Mouse (Mus musculus) gastrocnemius, adult 18-20 months (tissue): ENCODE results near the gene Gm20425. TPM values are rescaled to one million over a fixed set of nuclear protein-coding genes. Genes with fewer than 3 reads are reported as not detected.
A peak's percentile ranks its signal among the peaks of the same experiment; 100 is the strongest.

Source experiments
- DNase-seq: peaks from one replicate; pipeline ENCODE4 v3.0.0; 2021; ENCODE audit warnings: low spot score
- total RNA-seq, 2 experiments: library from RNA; stranded (reverse); gene quantifications; 2 replicates each; pipeline ENCODE4 v1.2.3; 2021

Gm20425 gene
- total RNA-seq, 2 experiments from 2014 or later = 2.7 to 3.9 TPM

GRCm38 (mm10) chr9:103225464-103225863, 4.6 kb downstream of the Gm20425 start:
- DNase-seq = no peak

DNA sequence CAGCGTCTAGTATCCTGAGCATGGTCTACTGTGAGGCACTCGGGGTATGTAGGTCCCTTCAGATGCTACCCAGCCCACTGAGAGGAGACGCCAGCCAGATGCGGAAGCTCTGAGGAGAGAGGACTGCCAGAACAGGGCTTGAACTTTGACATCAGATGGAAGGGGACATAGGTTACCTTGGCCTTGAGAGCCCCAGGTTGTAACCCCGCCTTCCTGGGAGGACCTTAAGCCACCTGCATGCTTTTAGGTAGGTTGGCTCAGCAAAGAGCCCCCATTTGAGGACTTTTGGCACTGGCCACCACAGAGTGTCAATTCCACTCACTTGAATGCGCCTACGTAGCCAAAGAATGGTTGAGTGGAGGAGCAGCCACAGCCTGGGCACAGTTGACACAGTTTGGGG, 5.4 kb downstream of the Gm20425 start:
- DNase-seq = no peak

GRCm38 (mm10) chr9:103214281-103214680, 15.8 kb downstream of the Gm20425 start:
- DNase-seq = no peak

DNA sequence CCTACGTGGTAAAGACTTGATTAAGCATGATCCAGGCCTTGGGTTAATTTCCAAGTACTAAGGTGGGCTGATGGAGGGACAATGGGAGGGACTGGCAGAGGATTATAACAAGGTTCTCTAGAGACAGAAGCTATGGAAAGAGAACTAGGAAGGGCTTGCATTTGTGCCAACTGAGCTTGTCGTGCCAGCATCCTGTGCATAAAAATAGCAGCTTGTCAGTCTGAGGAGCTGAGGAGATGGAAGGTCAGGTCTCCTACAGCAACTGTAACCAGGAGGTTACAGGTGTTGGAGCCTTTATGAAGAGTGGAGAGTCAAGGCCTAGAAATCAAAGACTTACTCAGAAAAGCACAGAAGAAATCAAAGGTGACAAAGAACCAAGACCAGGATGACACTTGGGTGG, 16.5 kb downstream of the Gm20425 start:
- peak; percentile 30 for DNase-seq

DNA sequence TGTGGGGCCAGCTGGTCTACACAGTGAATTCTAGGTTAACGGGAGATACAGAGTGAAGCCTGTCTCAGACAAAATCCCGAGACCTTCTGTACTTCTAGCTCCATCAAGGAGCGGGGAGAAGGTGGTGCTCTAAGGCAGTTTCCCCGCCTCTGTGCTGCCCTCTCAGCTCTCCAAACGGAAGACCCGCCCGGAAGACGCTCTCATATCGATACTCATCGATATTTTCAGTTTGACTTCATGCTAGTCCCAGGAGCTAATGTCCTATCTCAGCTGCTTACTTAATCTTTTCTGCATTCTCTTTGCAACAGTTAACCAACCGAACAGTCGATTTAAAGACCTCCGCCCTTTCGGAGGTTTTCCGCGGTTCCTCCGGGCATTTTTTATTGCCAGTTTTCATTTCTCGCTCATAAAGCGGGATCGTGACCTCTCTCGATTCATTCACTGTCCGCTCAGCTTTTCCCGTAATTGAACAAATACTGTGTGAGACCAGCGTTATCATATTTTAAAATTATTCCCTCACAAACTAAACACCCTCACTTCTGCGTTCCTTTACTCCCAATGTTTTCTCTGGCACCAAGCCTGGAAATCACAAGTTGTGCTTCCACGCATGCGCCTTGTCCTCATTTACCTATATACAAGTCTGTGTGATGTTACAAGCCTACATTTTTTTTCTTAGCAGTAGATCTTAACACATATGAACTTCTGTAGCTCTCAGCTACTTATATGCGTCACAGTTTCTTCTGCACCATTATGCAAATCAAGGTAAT, 17.3 kb downstream of the Gm20425 start:
- no peak for DNase-seq

DNA sequence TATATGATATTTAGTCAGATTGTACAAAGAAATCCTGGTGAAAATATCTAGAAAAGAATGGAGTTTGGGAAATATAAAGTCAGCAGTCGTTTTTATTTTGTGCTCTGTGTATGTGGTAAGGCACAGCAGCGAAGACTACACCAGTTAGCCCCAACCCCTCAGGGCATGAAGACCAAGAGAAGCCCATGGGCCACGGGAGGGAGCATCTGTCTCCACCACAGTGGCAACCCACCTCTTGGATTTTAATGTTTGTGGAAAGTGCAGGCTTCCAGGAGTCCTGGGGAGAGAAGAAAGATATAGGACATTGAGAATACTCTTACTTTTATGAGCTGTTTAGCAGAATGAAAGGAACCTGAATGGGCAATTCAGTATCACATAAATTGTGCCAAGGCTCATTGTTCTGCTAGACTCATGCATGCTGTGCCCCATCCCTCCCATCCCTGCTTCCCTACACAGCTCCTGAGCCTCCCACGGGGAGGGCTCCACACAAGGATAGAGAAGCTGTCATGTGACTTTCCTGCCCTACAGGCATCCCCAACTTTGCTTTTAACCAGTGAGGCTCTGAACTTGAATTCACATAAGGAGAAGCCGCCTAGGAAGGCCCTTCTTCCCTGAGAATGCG, 21.2 kb downstream of the Gm20425 start:
- DNase-seq = no peak

GRCm38 (mm10) chr9:103207846-103208245, 22.3 kb downstream of the Gm20425 start:
- peak; percentile 59 for DNase-seq

- DNase-seq = no peak
Observed at GRCm38 (mm10) chr9:103205786-103206185, 24.3 kb downstream of the Gm20425 start.

GRCm38 (mm10) chr9:103201561-103202260, 28.4 kb downstream of the Gm20425 start, which contains the start of gene Srprb:
Srprb (minus strand) TSS chr9:103202137.
- peak; percentile 95 for DNase-seq

DNA sequence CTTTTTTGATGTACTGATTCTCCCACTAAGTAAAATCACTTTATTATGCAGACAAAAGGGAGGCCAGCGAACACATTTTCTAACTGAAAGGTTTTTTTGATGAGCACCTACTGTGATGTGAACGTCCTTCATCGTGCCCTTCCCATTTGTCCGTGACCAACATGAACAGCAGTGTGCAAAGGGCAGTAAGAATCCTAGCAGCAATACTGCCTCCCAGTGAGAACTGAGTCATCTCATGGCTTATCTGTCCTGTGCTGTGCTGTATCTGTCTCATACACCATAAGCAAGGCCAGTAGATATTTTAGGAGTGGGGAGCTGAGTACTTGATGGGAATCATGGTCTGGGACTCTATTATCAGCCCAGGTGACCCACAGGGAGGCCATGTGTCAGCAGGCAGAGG, 41.7 kb downstream of the Gm20425 start:
- DNase-seq = no peak

- DNase-seq = no peak
Observed at GRCm38 (mm10) chr9:103186747-103187146, 43.4 kb downstream of the Gm20425 start.

DNA sequence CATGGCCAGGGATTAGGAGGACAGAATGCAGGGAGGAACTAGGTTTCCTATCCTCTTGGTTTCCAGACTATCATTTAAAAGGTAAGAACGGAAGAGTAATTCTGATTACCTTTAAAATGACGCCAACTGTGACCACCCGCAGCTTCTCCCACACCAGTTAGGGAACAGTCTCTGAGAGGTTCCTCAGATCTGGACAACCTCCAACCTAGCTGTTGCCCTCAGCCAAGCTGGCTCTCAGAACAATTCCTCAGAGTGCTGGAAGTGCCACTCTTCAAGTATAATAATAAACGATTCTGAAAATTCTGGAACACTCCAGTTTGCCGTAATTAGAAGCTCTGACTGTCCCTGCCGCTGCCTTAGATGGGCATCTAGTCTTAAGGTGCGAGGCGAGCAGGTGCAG, 44.2 kb downstream of the Gm20425 start:
- DNase-seq = no peak

- no peak for DNase-seq
Observed at GRCm38 (mm10) chr9:103184855-103185254, 45.3 kb downstream of the Gm20425 start.

GRCm38 (mm10) chr9:103181886-103182285, 48.2 kb downstream of the Gm20425 start:
- DNase-seq = no peak

- peak; percentile 73 for DNase-seq
Observed at GRCm38 (mm10) chr9:103180807-103181565, 49.1 kb downstream of the Gm20425 start.

- DNase-seq = peak; percentile 68
Observed at GRCm38 (mm10) chr9:103180303-103180702, 49.8 kb downstream of the Gm20425 start.

GRCm38 (mm10) chr9:103175692-103176091, 54.4 kb downstream of the Gm20425 start:
- no peak for DNase-seq

DNA sequence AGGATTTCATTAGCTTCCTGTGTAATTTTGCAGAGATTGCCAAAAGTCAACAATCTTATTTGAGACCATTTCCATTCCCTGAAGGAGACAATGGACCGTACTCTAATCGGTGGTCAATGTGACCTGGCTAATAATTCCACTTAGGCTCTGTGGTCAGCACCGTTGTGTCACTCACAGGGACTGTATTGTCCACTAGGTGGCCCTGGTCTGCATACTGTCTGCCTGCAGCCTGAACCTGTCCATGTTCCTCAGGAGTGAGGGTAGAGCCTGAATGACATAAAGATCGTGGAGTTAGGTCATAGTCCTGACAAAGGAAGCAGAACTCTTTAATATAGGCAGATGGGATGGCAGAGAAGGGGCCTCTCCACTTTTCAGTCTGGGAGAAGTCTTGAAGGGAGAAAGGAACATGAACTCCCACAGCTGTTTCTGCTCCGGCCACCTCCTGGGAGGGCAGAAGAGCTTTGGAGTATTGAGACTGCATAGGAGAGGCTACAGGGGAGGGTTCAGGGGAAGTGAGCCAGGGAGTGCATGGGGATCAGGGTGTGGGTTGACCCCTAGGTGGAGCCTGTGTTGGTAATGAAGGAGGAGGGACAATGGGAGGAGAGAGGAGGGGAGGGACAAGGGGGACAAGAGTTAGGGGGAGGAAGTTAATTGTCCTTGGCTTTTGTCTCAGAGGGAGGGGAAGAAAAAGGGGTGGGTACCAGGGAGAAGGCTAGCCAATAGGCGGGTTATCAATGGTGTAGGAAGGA, 55.2 kb downstream of the Gm20425 start:
- DNase-seq = no peak

- no peak for DNase-seq
Observed at GRCm38 (mm10) chr9:103168771-103169170, 61.3 kb downstream of the Gm20425 start.

- no peak for DNase-seq
Observed at GRCm38 (mm10) chr9:103168046-103168445, 62.1 kb downstream of the Gm20425 start.

DNA sequence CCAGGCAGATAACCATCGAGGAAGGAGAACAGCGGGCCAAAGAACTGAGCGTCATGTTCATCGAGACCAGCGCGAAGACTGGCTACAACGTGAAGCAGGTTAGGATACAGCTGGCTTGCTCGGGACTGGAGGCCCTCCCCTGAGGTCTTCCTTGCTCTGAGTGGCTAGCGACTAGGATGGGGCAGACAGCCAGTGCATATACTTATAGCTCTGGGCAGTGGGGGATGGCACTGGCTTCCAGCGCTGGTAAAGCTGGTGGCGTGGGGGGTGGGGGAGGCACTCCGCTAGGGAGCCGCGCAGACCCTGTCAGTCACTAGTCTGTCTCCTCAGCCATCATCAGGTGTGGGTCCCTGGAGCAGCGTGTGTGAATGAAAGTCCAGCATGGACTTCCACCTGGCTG, 66.3 kb downstream of the Gm20425 start:
- DNase-seq = no peak
